Mouse (Mus musculus) midbrain, embryonic 14.5 days (tissue): ENCODE data around the gene Ube2h. TPM values are rescaled to one million over a fixed set of nuclear protein-coding genes. Genes with fewer than 3 reads are reported as not detected.

Experiments used
- ATAC-seq: fragments of 200-750 bp; cut with Nextera tagmentation; 2 replicates; pipeline ENCODE4 v1.8.0; 2017; ENCODE audit warnings: moderate number of reproducible peaks, moderate library complexity; ENCODE audit not compliant: low FRiP score, low TSS enrichment
- DNase-seq: peaks from one replicate; pipeline ENCODE4 v3.0.0-alpha.2; 2015
- H3K27ac ChIP-seq: fragments of 300-500 bp; sonication (generic); replicated peaks from 2 replicates; pipeline ENCODE4 v1.5.1; 2014; ENCODE audit warnings: mild to moderate bottlenecking, low read depth, low read length, moderate library complexity
- H3K27me3 ChIP-seq: fragments of 300-500 bp; sonication (generic); 2 replicates; pipeline ENCODE4 v1.6.1; 2014; ENCODE audit warnings: low read length, control low read depth, mixed read lengths; ENCODE audit not compliant: control insufficient read depth, insufficient read depth
- H3K36me3 ChIP-seq: fragments of 300-500 bp; sonication (generic); 2 replicates; pipeline ENCODE4 v1.6.1; 2014; ENCODE audit warnings: low read length, control low read depth; ENCODE audit not compliant: control insufficient read depth, insufficient read depth
- H3K4me1 ChIP-seq: fragments of 300-500 bp; sonication (generic); 2 replicates; pipeline ENCODE4 v1.6.1; 2014; ENCODE audit warnings: mild to moderate bottlenecking, antibody characterized with exemption, low read length, control low read depth; ENCODE audit not compliant: control insufficient read depth, insufficient read depth
- H3K4me2 ChIP-seq: fragments of 300-500 bp; sonication (generic); 2 replicates; pipeline ENCODE4 v1.6.1; 2014; ENCODE audit warnings: mild to moderate bottlenecking, low read length, moderate library complexity
- H3K4me3 ChIP-seq: fragments of 300-500 bp; sonication (generic); replicated peaks from 2 replicates; pipeline ENCODE4 v1.5.1; 2014; ENCODE audit warnings: low read depth, low read length
- H3K9ac ChIP-seq: fragments of 300-500 bp; sonication (generic); replicated peaks from 2 replicates; pipeline ENCODE4 v1.6.1; 2014; ENCODE audit warnings: mild to moderate bottlenecking, low read length, moderate library complexity
- H3K9me3 ChIP-seq: fragments of 300-500 bp; sonication (generic); 2 replicates; pipeline ENCODE4 v1.6.1; 2016; ENCODE audit warnings: low read length, control low read depth, mixed read lengths; ENCODE audit not compliant: control insufficient read depth
- WGBS: fragments of 180-500 bp; shearing (Covaris S2); extraction: QIAGEN DNeasy Blood & Tissue Kit; methylation state at CpG from one replicate; pipeline ENCODE4 v1.1.7; 2014; 5-methylcytosine and 5-hydroxymethylcytosine counted together
- polyA plus RNA-seq: library from polyadenylated mRNA; unstranded; fragments of >200 nt; fragmentation: Nextera tagmentation; extraction: Ambion mirVana; gene quantifications from 2 replicates; pipeline ENCODE4 v1.2.1, GENCODE M21; 2014

Ube2h gene
- polyA plus RNA-seq, 1 experiment from 2014 or later, result 76.5 TPM

- Histone ChIP-seq H3K9me3 (no peaks in the 10 kb centered on the region), H3K4me1 (peaks cover 27% of the 10 kb centered on the region), H3K4me2 (peak overlapping the region; percentile 95), H3K36me3 (no peaks in the 10 kb centered on the region), H3K4me3 (peak overlapping the region; percentile 78), H3K27me3 (no peaks in the 10 kb centered on the region), H3K27ac (peak overlapping the region; percentile 93), H3K9ac (peak overlapping the region; percentile 85)
- ATAC-seq, result no peak
- peak; percentile 55 for DNase-seq
- WGBS, result under 1% methylated on average over 11 of the region's 11 CpGs
These were observed 1.3 kb downstream of the Ube2h start for GRCm38 (mm10) chr6:30302781-30303631.

GRCm38 (mm10) chr6:30302156-30302555 lies 2.2 kb downstream of the Ube2h start:
- Histone ChIP-seq H3K27ac (0 out of 2 replicates have a peak overlapping the region, but pooled peaks have one; percentile 20), H3K4me2 (peak overlapping the region; percentile 95), H3K36me3 (peaks cover 4% of the 10 kb centered on the region; the same call in 1 of the 2 replicates), H3K9ac (peak overlapping the region; percentile 65), H3K4me1 (peaks cover 27% of the 10 kb centered on the region), H3K27me3 (no peaks in the 10 kb centered on the region), H3K4me3 (peak overlapping the region; percentile 78), H3K9me3 (no peaks in the 10 kb centered on the region)
- WGBS, result 7% methylated on average over 4 of the region's 4 CpGs
- ATAC-seq, result no peak
- DNase-seq, result peak; percentile 33

- H3K4me1 ChIP-seq, result peaks cover 27% of the 10 kb centered on the region
- H3K4me3 ChIP-seq, result peak overlapping the region; percentile 78
- no peak for ATAC-seq
- H3K27me3 ChIP-seq, result no peaks in the 10 kb centered on the region
- H3K9ac ChIP-seq, result peak overlapping the region; percentile 65
- DNase-seq, result peak; percentile 41
- peak overlapping the region; percentile 81 for H3K27ac ChIP-seq
- no peaks in the 10 kb centered on the region for H3K9me3 ChIP-seq
- 1% methylated on average over 7 of the region's 7 CpGs for WGBS
- H3K36me3 ChIP-seq, result peaks cover 6% of the 10 kb centered on the region; the same call in 1 of the 2 replicates
- H3K4me2 ChIP-seq, result peak overlapping the region; percentile 95
These were observed 3.4 kb downstream of the Ube2h start for GRCm38 (mm10) chr6:30300901-30301300.

- ATAC-seq, result peak; percentile 68
- H3K9me3 ChIP-seq, result no peaks in the 10 kb centered on the region
- H3K4me2 ChIP-seq, result peak overlapping the region; percentile 95
- peak overlapping the region; percentile 81 for H3K27ac ChIP-seq
- peaks cover 27% of the 10 kb centered on the region for H3K4me1 ChIP-seq
- H3K9ac ChIP-seq, result peak overlapping the region; percentile 65; the same call in 1 of the 2 replicates
- H3K27me3 ChIP-seq, result no peaks in the 10 kb centered on the region
- peaks cover 9% of the 10 kb centered on the region for H3K36me3 ChIP-seq
- peak overlapping the region; percentile 78 for H3K4me3 ChIP-seq
- 2% methylated on average over 5 of the region's 5 CpGs for WGBS
- peak; percentile 88 for DNase-seq
These were observed 4.0 kb downstream of the Ube2h start for GRCm38 (mm10) chr6:30300372-30300771.

GRCm38 (mm10) chr6:30299683-30300082 lies 4.7 kb downstream of the Ube2h start:
- H3K4me3 ChIP-seq, result peak overlapping the region; percentile 78; the same call in 1 of the 2 replicates
- H3K27me3 ChIP-seq, result no peaks in the 10 kb centered on the region
- 78% methylated on average over 5 of the region's 5 CpGs for WGBS
- peak overlapping the region; percentile 81 for H3K27ac ChIP-seq
- peak overlapping the region; percentile 65; the same call in 1 of the 2 replicates for H3K9ac ChIP-seq
- H3K4me1 ChIP-seq, result peaks cover 22% of the 10 kb centered on the region
- H3K36me3 ChIP-seq, result peaks cover 16% of the 10 kb centered on the region
- H3K9me3 ChIP-seq, result no peaks in the 10 kb centered on the region
- DNase-seq, result no peak
- peak overlapping the region; percentile 95 for H3K4me2 ChIP-seq
- no peak for ATAC-seq

DNA sequence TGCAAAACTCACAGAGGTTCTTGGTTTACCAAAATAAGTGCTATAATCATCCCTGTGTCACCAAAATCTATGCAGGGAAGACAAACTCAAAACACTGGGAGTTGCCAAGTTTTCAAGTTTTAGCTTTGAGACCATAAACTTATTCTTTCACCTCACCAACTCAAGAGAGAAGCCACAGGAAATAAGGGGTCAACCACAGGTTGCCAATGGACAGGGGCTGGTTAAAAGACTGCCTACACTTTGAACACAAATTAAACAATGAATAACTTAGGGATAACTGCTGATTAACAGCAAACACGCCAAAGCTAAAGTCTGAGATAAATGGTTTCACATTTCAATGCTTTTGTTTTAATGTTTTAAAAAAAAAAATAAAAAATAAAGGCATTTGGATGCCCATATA lies 5.2 kb downstream of the Ube2h start:
- H3K27ac ChIP-seq, result no peak overlapping the region
- H3K4me1 ChIP-seq, result peaks cover 22% of the 10 kb centered on the region
- H3K4me3 ChIP-seq, result no peak overlapping the region
- no peak overlapping the region for H3K4me2 ChIP-seq
- H3K27me3 ChIP-seq, result no peaks in the 10 kb centered on the region
- H3K9me3 ChIP-seq, result no peaks in the 10 kb centered on the region
- 86% methylated on average over 1 of the region's 1 CpGs for WGBS
- peaks cover 22% of the 10 kb centered on the region for H3K36me3 ChIP-seq
- H3K9ac ChIP-seq, result no peak overlapping the region
- DNase-seq (no peak), ATAC-seq (no peak)

- H3K4me1 ChIP-seq, result no peaks in the 10 kb centered on the region
- 94% methylated on average over 2 of the region's 2 CpGs for WGBS
- H3K9ac ChIP-seq, result no peak overlapping the region
- no peak overlapping the region for H3K27ac ChIP-seq
- H3K4me2 ChIP-seq, result no peak overlapping the region
- no peak overlapping the region for H3K4me3 ChIP-seq
- no peaks in the 10 kb centered on the region for H3K9me3 ChIP-seq
- H3K27me3 ChIP-seq, result no peaks in the 10 kb centered on the region
- no peak for ATAC-seq
- peaks cover 35% of the 10 kb centered on the region for H3K36me3 ChIP-seq
- DNase-seq, result no peak
These were observed 11.8 kb downstream of the Ube2h start for GRCm38 (mm10) chr6:30292579-30292978.

- Histone ChIP-seq H3K36me3 (peaks cover 41% of the 10 kb centered on the region), H3K27ac (no peak overlapping the region), H3K4me2 (no peak overlapping the region), H3K4me3 (no peak overlapping the region), H3K4me1 (no peaks in the 10 kb centered on the region), H3K9me3 (no peaks in the 10 kb centered on the region), H3K27me3 (no peaks in the 10 kb centered on the region), H3K9ac (no peak overlapping the region)
- ATAC-seq, result no peak
- WGBS, result 95% methylated on average over 6 of the region's 6 CpGs
- no peak for DNase-seq
These were observed 16.4 kb downstream of the Ube2h start for GRCm38 (mm10) chr6:30287958-30288357.

GRCm38 (mm10) chr6:30286642-30287041 lies 17.7 kb downstream of the Ube2h start:
- Histone ChIP-seq H3K27me3 (no peaks in the 10 kb centered on the region), H3K36me3 (peaks cover 39% of the 10 kb centered on the region), H3K9ac (no peak overlapping the region), H3K27ac (no peak overlapping the region), H3K9me3 (no peaks in the 10 kb centered on the region), H3K4me1 (no peaks in the 10 kb centered on the region), H3K4me3 (no peak overlapping the region), H3K4me2 (no peak overlapping the region)
- no peak for DNase-seq
- no peak for ATAC-seq
